Mouse (Mus musculus): Measurements from ENCODE around the gene Wnt3a.

DNA sequence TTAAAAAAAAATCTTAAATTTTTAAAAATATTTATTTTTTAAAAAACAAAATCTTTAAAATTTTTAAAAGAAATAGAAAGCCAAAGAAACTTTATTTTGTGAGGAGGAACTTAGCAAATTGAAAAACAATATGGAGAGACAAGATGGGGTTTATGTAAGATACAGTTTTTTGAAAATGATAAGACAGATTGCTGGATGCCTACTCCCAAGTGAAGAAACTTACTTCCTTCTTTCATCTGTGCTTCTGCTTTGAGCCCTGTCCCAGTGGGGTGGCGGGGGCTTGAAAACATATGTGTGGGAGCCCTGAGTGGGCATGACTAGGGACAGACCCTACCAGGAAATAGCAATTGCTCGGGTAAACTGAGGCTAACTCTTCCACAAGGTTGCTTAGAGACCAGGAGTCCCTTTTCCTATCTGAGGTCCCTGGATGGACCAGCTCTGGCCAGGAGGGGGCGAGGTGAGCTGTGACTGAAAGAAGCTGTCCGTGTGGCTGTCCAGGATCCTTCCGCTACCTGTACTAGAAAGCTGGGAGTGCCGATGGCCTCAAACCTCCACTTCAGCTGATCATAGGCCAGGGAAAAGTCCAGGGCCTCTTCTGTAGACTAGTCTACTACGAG lies 60.3 kb downstream of the Wnt3a start:
- TF ChIP-seq CTCF (IDR thresholded peaks at IDR 0.05; ENCODE audit: control insufficient read depth, insufficient read depth, insufficient read length) (no peak), MAX (IDR thresholded peaks at IDR 0.05) (no peak), FOSL1 (IDR thresholded peaks at IDR 0.05; ENCODE audit: insufficient read depth, low read length, poor library complexity, severe bottlenecking) (no peak)

Data from C2C12 (cell line).